Mouse (Mus musculus) right cerebral cortex, adult 18-20 months (tissue): ENCODE measurements at regions not wholly inside any gene's neighbourhood (a gene's known extent, or its start where the extent isn't known, plus 50 kb on each side); places are given as distances from the start of the nearest gene placed in this dataset.

Experiments used
- DNase-seq: peaks from one replicate; pipeline ENCODE4 v3.0.0; 2022; ENCODE audit warnings: mixed read lengths

DNA sequence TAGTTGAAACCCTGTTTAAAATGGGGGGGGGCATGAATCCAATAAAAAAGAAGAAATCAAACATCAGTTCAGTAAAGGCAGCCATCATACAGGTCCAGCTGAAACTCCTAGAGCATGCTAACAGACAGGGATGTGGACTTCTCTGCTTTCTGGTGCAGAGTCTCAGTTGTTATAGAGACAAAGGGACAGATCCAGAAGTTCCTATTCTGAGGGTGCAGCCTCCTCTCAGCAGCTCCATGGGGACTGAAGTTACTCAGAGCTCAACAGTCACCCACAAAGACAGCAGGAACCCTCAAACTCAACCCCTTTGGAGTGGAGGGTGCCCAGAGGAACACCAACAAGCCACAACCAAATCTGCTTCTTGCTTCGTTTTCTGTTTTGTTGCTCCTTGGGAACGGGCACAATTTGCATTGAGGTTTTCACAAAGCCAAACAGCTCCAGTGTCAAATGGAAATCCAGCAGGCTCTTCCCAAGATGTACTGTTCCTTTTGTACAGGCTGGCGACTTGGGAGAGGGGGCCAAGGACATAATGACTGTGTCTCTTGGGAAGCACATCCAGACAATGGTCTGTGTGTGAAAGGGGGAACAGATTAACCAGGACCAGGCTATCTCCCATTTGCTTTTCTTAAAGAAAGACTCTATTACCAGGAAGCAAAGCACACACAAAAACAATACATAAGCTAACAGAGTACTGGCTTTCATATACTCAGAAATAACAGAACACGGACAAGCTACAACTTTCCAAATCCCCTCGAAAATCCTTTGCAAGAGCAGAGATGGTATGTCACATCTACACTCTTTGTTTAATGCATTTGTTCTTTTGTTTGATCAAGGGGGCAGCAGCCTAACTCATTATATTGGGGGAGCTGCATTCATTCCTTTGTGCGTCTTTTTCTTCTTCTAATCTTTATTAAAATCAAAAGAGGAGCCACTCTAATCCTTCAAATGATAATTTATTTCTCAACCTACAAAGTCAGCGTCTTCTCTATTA lies 332.6 kb upstream of the Zfp462 start:
- DNase-seq = no peak

DNA sequence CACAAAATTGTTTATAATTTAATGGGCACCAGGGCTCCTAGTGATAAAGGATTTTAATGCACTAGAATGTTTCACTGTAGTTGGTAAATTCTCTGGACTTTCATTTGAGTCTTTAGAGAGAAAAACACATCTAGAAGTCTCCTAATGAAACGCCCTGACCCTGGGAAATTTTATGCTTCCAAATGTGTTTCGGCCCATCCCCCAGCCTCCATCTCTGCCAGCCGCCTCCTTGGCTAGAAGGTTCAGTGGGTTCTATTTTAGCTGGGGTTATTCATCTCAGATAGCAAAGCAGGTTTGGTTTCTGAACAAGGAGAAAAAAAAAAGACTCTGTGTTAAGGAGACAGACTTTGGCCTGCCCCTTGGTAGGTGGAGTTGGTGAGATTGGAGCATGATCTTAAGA lies 331.8 kb upstream of the Zfp462 start:
- DNase-seq = no peak

DNA sequence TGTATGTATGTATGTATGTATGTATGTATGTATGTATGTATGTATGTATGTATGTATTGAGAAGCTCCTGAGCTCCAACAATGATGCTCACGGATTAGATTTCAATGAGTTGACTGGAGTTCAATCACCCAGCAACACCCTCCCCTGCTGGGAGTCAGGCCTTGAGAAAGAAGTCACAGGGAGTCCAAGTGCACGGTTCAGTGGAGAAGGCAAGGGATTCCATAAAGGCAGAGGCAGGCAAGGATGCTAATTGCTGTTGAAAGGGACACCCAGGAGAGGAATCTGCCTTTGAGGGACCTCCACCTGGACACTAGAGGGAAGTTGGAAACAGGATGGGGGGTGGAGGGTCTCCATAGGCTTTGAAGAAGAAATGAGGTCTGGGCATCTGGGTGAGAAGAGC lies 331.2 kb upstream of the Zfp462 start:
- DNase-seq = no peak

DNA sequence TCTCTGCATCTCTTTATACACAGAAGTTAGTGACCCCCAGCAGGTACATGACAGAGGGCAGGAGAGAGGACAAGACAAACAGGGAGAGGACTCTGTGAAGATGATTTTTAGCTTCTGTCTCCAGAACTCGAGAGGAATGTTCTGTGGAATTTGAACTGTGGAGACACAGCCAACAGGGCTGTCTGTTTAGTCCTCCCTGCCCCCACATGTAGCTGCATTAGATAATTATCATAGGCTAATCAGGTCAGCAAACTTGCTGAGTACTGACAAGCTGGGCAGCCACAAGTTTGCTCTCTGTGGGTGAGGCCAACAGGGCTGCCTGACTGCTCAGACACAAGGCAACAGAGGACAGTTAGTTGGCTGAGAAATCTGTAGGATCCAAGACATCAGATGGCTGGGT lies 329.0 kb upstream of the Zfp462 start:
- no peak for DNase-seq

DNA sequence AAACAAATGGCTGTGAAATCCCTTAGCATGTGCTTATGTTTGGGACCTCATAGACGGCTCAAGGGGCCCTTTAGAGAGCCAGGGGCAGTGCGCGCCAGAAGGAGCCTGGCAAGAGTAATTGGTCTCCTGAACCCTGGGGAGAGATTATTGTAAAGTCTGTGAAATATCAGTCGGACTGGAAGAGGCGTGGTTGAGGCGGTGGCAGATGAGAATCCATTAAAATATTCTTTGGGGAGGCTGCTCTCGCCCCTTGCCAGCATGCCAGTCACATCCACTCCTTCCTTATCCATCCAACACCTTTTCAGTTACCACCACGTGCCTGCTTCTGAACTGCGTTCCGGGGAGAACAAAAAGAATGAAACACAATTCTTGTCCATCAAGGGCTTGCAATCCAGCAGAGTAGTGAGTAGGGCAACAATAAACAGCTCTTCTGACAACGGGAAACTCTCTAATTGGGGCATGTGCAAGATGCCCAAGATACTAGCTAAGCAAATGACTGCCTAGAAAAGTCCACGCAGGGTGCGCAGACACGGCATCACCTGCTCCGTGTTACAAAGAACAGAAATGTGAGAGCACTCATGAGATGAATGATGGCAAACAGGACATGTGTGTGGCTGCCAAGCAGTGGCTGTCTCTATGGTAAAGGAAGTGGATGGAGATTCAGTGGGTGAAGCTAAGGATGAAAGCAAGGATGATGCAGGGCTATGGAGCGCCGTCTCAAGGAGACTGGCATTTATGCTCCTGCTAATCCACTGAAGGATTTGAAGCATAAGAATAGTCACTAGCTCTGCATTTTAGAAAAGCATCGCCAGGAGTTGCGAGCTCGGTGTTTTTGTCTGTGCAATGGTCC lies 320.6 kb upstream of the Zfp462 start:
- no peak for DNase-seq

DNA sequence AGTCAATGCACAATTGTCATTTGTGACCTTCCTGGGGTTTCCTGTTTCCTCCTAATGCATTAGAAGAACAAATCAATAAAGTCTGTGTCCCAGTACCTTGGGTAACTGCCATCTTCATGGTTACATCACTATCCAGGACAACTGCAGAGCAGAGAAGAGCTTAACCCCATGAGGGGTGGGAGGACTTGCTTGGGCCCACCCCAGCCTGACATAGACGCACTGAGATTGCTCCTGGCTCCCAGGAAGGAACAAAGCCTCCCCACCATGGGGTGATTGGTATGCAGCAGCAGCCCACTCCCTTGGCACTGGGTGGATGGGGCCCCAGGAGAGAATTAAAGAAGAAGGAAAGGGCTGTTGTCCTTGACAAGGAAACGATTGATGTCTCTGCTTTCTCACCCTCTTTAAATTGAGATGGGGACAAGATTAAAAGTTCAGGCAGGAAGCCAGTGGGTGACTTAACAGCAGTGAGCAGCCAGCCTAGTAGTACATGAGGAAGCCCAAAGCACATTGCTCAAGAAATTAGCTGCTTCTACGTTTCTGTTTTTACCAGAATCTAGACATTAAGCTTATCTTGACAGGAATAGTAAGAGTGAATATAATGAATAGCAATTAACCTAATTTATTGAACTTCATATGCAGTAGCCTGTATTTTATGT lies 307.7 kb upstream of the Zfp462 start:
- DNase-seq = no peak

DNA sequence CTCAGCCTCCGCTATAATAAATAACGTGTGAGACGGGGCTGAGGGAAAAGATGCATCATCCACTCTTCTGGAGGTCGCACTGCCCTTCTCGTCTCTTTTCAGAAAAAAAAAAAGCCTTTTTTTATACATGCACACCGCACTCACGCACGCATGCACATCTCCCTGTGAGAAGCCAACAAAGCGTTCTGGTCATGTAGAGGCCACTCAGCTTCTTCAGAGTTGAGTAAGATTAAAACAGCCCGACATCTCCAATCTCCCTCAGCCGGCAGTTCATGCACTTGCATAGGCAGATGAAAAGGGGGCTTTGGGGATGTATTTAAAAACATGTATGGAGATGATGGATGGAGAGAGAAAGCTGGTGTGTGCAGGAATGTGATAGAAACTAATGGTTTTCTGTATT lies 298.8 kb upstream of the Zfp462 start:
- DNase-seq = peak; percentile 27

DNA sequence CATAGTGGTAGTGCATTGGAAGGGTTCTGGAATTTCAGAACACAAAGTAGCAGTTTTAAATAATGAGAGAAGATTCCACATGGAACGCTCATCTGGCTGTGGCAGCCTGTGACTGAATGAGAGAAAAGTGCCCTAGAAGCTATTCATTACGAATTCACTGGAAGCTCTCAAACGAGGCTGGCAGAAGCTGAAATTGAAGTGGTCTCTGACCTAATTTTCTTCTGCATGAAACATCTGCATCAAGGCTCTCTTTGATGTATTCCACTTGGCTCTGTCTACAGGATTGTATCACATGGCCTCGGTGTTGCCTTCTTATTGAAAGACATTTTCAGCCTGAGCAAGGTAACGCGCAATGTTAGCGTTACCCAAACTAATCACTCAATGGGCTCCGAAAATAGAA lies 298.4 kb upstream of the Zfp462 start:
- DNase-seq = peak; percentile 9

DNA sequence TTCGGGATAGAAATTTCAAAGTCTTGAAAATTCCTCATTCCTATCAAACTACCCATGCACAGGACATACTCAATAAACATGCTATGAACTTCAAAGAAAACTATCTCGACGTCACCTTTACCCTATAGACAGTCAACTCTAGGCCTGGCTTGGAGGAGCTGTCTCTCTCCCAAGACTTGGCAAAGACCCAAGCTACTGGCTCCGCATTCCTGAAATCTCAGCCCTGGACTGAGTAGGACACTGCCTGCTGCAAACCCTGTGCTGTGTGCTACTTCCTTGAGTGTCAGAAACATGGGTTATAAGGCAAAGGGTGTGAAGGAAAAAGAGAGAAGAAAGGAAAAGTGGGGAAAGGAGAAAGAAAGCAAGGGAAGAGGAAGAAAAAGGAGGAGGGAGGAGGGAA lies 296.6 kb upstream of the Zfp462 start:
- no peak for DNase-seq

DNA sequence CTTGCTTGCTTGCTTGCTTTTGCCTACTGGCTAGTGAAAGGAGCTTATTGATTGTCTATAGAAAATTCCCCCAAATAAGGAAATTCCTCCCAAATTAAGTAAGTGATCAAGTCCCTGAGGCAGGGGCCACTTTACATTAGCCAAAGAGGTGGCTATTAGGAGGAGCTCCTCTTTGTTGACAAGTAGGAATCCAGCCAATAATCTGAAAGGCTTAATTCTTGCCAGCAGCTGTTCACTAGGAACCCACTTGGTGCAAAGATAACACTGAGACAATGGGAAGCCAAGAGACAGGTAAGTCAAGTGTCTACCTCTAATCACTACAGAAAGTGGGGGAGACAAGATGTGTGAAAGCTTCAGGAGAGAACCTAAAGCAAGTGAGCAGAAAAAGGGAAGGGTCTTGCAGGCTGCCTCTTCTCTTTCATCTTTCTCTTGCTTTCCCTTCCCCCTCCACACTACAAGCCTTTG lies 293.2 kb upstream of the Zfp462 start:
- DNase-seq = no peak

DNA sequence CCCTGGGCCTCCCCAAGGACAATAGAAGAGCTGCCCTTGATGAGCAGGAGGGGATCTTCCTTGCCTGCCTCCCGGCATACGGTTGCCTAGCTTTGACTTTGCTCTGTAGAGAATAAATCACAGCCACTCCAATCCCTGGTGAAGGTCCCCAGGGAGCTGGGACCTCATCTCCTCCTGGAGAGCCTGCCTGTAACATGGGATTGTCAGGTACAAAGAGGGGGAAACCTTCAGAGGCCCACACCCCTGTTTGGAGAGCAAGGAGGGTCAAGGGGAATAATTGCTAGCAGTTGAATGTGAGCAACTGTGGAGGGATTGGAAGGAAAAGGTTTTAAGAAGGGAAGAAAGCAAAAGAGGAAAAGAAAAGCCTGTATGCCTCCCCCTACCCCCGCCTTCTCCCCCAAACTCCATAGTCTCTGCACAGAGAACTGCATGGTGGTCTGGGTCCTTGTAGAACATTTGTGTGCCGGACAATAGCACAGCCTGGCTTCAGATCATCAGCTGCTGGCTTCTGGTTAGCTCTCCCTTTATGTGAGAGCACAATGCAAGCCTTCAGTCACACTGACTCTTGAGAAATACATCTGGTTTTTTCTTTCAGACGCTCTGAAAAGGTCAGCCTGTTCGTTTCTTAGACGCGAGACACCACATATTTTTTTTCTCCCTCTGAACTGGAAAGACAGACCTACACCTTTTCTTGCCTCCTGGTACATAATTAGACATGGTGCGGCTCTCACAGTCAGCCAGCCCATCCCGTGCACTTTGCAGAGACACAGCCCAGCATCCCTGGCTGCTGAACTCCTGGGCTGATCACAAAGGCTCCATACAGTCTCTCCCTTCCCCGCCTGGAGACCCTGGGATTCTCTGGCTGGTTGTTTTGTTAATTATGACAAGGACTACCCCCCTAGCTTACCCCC lies 292.5 kb upstream of the Zfp462 start:
- DNase-seq = no peak

DNA sequence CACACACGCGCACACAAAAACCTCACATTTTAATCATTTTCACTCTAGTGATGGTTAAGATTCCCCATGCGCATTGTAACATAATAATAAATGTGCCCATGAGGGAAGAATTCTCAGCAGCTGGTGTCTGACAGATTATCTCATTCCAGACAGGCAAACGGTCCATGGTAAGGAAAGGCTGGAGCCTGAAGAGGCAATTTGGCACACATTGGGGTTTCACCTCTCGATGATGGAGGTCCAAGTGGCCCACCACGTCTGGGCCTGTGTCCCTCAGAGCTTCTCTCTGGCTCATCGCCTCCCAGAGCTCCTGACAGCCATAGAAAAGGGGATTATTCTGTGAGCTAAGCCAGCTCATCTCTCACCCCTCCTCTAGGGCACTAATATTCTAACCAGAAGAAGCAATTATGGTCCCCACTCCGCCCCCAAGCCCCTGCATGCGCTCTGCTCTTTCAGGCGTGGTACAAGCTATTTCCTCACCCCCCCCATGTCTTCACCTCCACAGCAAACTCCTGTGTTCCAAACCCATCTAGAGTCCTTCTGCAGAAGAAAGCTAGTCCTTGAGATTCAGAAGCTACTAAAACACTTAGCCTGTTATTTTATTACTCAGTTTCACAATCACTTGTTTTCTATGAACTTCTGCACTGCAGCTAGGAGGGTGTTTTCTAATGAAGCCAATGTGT lies 291.6 kb upstream of the Zfp462 start:
- no peak for DNase-seq
